Mouse (Mus musculus): ENCODE measurements around the gene Rarres2.

DNA sequence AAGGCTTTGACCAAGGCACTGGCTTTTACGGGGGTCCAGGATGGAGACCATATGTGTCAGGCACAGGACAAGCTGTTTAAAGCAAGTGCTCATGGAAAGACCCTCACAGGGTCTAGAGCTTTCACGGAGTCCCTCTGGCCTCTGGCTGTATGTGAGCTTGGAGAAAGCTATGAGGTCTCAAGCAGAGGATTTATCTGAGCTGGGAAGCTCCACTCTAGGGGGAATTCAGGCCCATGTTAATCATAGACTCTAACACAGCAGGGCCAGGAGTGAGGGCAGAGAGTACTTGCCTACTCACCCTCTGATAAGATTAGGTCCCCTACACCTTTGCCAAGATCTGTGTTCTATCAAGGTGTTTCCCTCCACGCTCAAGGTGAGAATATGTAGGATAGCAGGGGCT, 30.0 kb downstream of the Rarres2 start:
- TF ChIP-seq CTCF (IDR thresholded peaks at IDR 0.05; ENCODE audit: extremely low read depth, insufficient read depth, insufficient read length, insufficient replicate concordance) (no peak), POLR2A (IDR thresholded peaks at IDR 0.05; ENCODE audit: low read depth, low read length) (no peak)
